Mouse (Mus musculus) CH12.LX (cell line): Measurements from ENCODE around the gene Rora. TPM values are rescaled to one million over a fixed set of nuclear protein-coding genes. Genes with fewer than 3 reads are reported as not detected.

Experiments
- DNase-seq: peaks from one replicate; pipeline ENCODE4 v3.0.0-alpha.2; 2013; ENCODE audit errors: extremely low read depth
- H3K27ac ChIP-seq: 2 replicates; pipeline ENCODE4 v1.5.1; 2012; ENCODE audit warnings: low read depth, mild to moderate bottlenecking, control low read depth, moderate library complexity; ENCODE audit not compliant: insufficient read depth
- H3K27me3 ChIP-seq: replicated peaks from 2 replicates; pipeline ENCODE3; 2012; ENCODE audit warnings: inconsistent platforms
- H3K36me3 ChIP-seq, 2 experiments: replicated peaks in 1 of 2; 2 replicates each; pipeline versions ENCODE3 to v1.6.1; 2012; ENCODE audit warnings: inconsistent platforms in 1 of 2, low read length in 1 of 2, mild to moderate bottlenecking in 1 of 2, mixed read lengths in 1 of 2, moderate library complexity in 1 of 2; ENCODE audit not compliant: control insufficient read depth in 1 of 2, insufficient read depth in 1 of 2
- H3K4me1 ChIP-seq, 2 experiments: 2 replicates each; pipeline ENCODE4 v1.6.1; 2012; ENCODE audit warnings: inconsistent platforms in 1 of 2, moderate library complexity in 1 of 2; ENCODE audit not compliant: insufficient read depth in 2 of 2, control insufficient read depth in 1 of 2
- H3K4me2 ChIP-seq: 2 replicates; pipeline ENCODE4 v1.6.1; 2012; ENCODE audit warnings: low read depth, mild to moderate bottlenecking, control low read depth; ENCODE audit not compliant: poor library complexity, insufficient read depth, severe bottlenecking
- H3K4me3 ChIP-seq, 3 experiments: fragments of 150-350 bp in 1 of 3; sonication (generic) in 1 of 3; replicated peaks in 1 of 3; 2 replicates each; pipeline versions ENCODE3 to v1.5.1; 2011 to 2012; ENCODE audit warnings: low read depth in 2 of 3, low read length in 2 of 3, mild to moderate bottlenecking in 2 of 3, moderate library complexity in 2 of 3, control low read depth in 1 of 3, improper control_type of control experiment in 1 of 3, inconsistent platforms in 1 of 3, mixed read lengths in 1 of 3; ENCODE audit not compliant: poor library complexity in 1 of 3
- H3K79me2 ChIP-seq: replicated peaks from 2 replicates; pipeline ENCODE4 v1.6.1; 2012; ENCODE audit warnings: mild to moderate bottlenecking, moderate library complexity; ENCODE audit not compliant: control insufficient read depth, poor library complexity, insufficient read depth, severe bottlenecking; ENCODE audit errors: extremely low read depth
- H3K9ac ChIP-seq: 2 replicates; pipeline ENCODE4 v1.6.1; 2012; ENCODE audit warnings: low read depth, mild to moderate bottlenecking, control low read depth, moderate library complexity; ENCODE audit not compliant: insufficient read depth
- H3K9me3 ChIP-seq: replicated peaks from 2 replicates; pipeline ENCODE3; 2012; ENCODE audit warnings: low read length, inconsistent platforms, mixed read lengths
- BHLHE40 ChIP-seq: IDR thresholded peaks from 2 replicates; pipeline ENCODE4 v1.6.1; 2011; ENCODE audit warnings: mild to moderate bottlenecking, low read depth, low read length, improper control_type of control experiment
- CHD1 ChIP-seq: IDR thresholded peaks from 2 replicates; pipeline ENCODE4 v1.6.1; 2012; ENCODE audit warnings: low read depth, low read length, improper control_type of control experiment, inconsistent platforms
- CHD2 ChIP-seq: IDR thresholded peaks from 2 replicates; pipeline ENCODE4 v1.6.1; 2011; ENCODE audit warnings: low read length, improper control_type of control experiment
- CTCF ChIP-seq, 2 experiments: IDR thresholded peaks in 1 of 2; conservative IDR thresholded peaks in 1 of 2; 2 replicates each; pipeline ENCODE4 v1.5.1; 2011 to 2012; ENCODE audit warnings: low read depth in 2 of 2, low read length in 2 of 2, improper control_type of control experiment in 1 of 2, inconsistent platforms in 1 of 2, mild to moderate bottlenecking in 1 of 2, moderate library complexity in 1 of 2
- ELF1 ChIP-seq: IDR thresholded peaks from 2 replicates; pipeline ENCODE4 v1.6.1; 2014; ENCODE audit warnings: low read depth, mild to moderate bottlenecking, inconsistent platforms, low read length, improper control_type of control experiment
- GABPA ChIP-seq: IDR thresholded peaks from 2 replicates; pipeline ENCODE4 v1.6.1; 2012; ENCODE audit warnings: low read depth, low read length, improper control_type of control experiment, inconsistent platforms; ENCODE audit not compliant: insufficient replicate concordance
- IRF4 ChIP-seq: IDR thresholded peaks from 2 replicates; pipeline ENCODE4 v1.6.1; 2014; ENCODE audit warnings: low read depth, mild to moderate bottlenecking, inconsistent platforms, low read length, improper control_type of control experiment
- JUND ChIP-seq: conservative IDR thresholded peaks from 2 replicates; pipeline ENCODE4 v1.6.1; 2011; ENCODE audit warnings: low read depth, low read length, improper control_type of control experiment
- KAT2A ChIP-seq: IDR thresholded peaks from 2 replicates; pipeline ENCODE4 v1.6.1; 2012; ENCODE audit warnings: low read length, improper control_type of control experiment, inconsistent platforms; ENCODE audit not compliant: insufficient replicate concordance
- MAFK ChIP-seq: IDR thresholded peaks from 2 replicates; pipeline ENCODE4 v1.6.1; 2011; ENCODE audit warnings: low read length, improper control_type of control experiment; ENCODE audit not compliant: insufficient replicate concordance
- MAX ChIP-seq: IDR thresholded peaks from 2 replicates; pipeline ENCODE4 v1.6.1; 2011; ENCODE audit warnings: low read length, improper control_type of control experiment
- MAZ ChIP-seq: IDR thresholded peaks from 2 replicates; pipeline ENCODE4 v1.6.1; 2012; ENCODE audit warnings: low read depth, mild to moderate bottlenecking, inconsistent platforms, low read length, improper control_type of control experiment, moderate library complexity
- MEF2A ChIP-seq: IDR thresholded peaks from 2 replicates; pipeline ENCODE4 v1.6.1; 2014; ENCODE audit warnings: low read depth, mild to moderate bottlenecking, inconsistent platforms, low read length, improper control_type of control experiment, borderline replicate concordance
- MXI1 ChIP-seq: IDR thresholded peaks from 2 replicates; pipeline ENCODE4 v1.6.1; 2011; ENCODE audit warnings: mild to moderate bottlenecking, low read depth, low read length, improper control_type of control experiment
- NRF1 ChIP-seq: IDR thresholded peaks from 2 replicates; pipeline ENCODE4 v1.6.1; 2014; ENCODE audit warnings: low read depth, mild to moderate bottlenecking, inconsistent platforms, low read length, improper control_type of control experiment, moderate library complexity
- PAX5 ChIP-seq: IDR thresholded peaks from 2 replicates; pipeline ENCODE4 v1.6.1; 2012; ENCODE audit warnings: low read length, inconsistent platforms, mixed read lengths
- POLR2A ChIP-seq: IDR thresholded peaks from 2 replicates; pipeline ENCODE4 v1.6.1; 2011; ENCODE audit warnings: low read depth, mild to moderate bottlenecking, improper control_type of control experiment, low read length
- POLR2AphosphoS2 ChIP-seq: IDR thresholded peaks from 2 replicates; pipeline ENCODE4 v1.6.1; 2011; ENCODE audit warnings: low read depth, low read length, improper control_type of control experiment
- RAD21 ChIP-seq: IDR thresholded peaks from 2 replicates; pipeline ENCODE4 v1.6.1; 2011; ENCODE audit warnings: low read depth, mild to moderate bottlenecking, low read length, improper control_type of control experiment, moderate library complexity
- RCOR1 ChIP-seq: conservative IDR thresholded peaks from 2 replicates; pipeline ENCODE4 v1.6.1; 2012; ENCODE audit warnings: low read depth, mild to moderate bottlenecking, inconsistent platforms, low read length, improper control_type of control experiment
- SIN3A ChIP-seq: IDR thresholded peaks from 2 replicates; pipeline ENCODE4 v1.6.1; 2012; ENCODE audit warnings: low read length, improper control_type of control experiment, inconsistent platforms
- SMC3 ChIP-seq: IDR thresholded peaks from 2 replicates; pipeline ENCODE4 v1.6.1; 2011; ENCODE audit warnings: low read depth, low read length, improper control_type of control experiment
- TBP ChIP-seq: conservative IDR thresholded peaks from 2 replicates; pipeline ENCODE4 v1.6.1; 2011; ENCODE audit warnings: low read depth, low read length, improper control_type of control experiment
- TCF12 ChIP-seq: IDR thresholded peaks from 2 replicates; pipeline ENCODE4 v1.6.1; 2014; ENCODE audit warnings: low read depth, mild to moderate bottlenecking, inconsistent platforms, low read length, improper control_type of control experiment
- UBTF ChIP-seq: IDR thresholded peaks from 2 replicates; pipeline ENCODE4 v1.6.1; 2012; ENCODE audit warnings: low read depth, mild to moderate bottlenecking, inconsistent platforms, low read length, improper control_type of control experiment, moderate library complexity
- USF1 ChIP-seq: IDR thresholded peaks from 2 replicates; pipeline ENCODE4 v1.6.1; 2014; ENCODE audit warnings: low read depth, mild to moderate bottlenecking, inconsistent platforms, low read length, improper control_type of control experiment
- ZC3H11A ChIP-seq: IDR thresholded peaks from 2 replicates; pipeline ENCODE4 v1.6.1; 2012; ENCODE audit warnings: low read depth, mild to moderate bottlenecking, inconsistent platforms, low read length, improper control_type of control experiment
- ZKSCAN1 ChIP-seq: IDR thresholded peaks from 2 replicates; pipeline ENCODE4 v1.6.1; 2012; ENCODE audit warnings: low read depth, inconsistent platforms, low read length, improper control_type of control experiment, borderline replicate concordance
- ZMIZ1 ChIP-seq: IDR thresholded peaks from 2 replicates; pipeline ENCODE4 v1.6.1; 2012; ENCODE audit warnings: low read depth, mild to moderate bottlenecking, inconsistent platforms, low read length, improper control_type of control experiment
- ZNF384 ChIP-seq: IDR thresholded peaks from 2 replicates; pipeline ENCODE4 v1.6.1; 2012; ENCODE audit warnings: low read depth, low read length, improper control_type of control experiment, inconsistent platforms
- dilution Hi-C: fragments of 300-500 bp; cut with MboI; formaldehyde crosslinking; loops from 2 replicates; pipeline ENCODE4 v1.14.3; 2020; ENCODE audit warnings: low sequenced_read_pairs; ENCODE audit not compliant: extremely low pct_unique_long_range_greater_than_20kb, extremely low pct_ligation_motif_present
- in situ Hi-C: fragments of 300-500 bp; cut with MboI; formaldehyde crosslinking; loops from 3 replicates; pipeline ENCODE4 v1.14.3; 2019; ENCODE audit warnings: low sequenced_read_pairs, low pct_ligation_motif_present, low pct_unique_long_range_greater_than_20kb, mixed read lengths
- polyA plus RNA-seq: library from polyadenylated mRNA; unstranded; fragments of >175 nt; gene quantifications from 2 replicates; pipeline ENCODE4 v1.2.1, GENCODE M21; 2012; ENCODE audit warnings: low read depth; ENCODE audit not compliant: insufficient read length
- total RNA-seq, 2 experiments: library from RNA; depleted of rRNA; stranded (reverse); fragments of 300-350 nt in 1 of 2; fragments of >200 nt in 1 of 2; gene quantifications; 2 replicates each; pipeline ENCODE4 v1.2.3; 2012 to 2014

Gene Rora
- total and polyA plus RNA-seq, 3 experiments: 0.36 to 0.66 (median 0.64) TPM

DNA sequence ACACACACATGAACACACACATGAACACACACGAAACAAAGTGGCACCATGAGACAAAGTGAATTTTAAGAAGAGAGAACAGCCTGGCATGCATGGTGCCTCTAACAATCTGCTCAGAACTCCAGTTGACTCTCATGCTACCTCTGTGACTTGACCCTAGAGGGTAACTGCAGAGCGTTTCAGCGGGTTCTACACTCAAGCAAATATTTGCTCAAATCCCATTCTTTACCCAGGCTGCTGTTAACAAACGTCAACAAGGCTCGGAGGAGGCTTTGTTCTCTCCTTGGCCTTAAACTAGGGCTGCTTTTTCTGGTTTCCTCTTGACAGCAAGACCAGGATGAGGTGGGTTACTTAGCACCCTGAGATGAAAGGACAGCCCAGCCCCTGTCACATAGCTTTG, 305.3 kb downstream of the Rora start:
- Histone ChIP-seq H3K27ac (no peak overlapping the region), H3K9ac (no peak overlapping the region)

DNA sequence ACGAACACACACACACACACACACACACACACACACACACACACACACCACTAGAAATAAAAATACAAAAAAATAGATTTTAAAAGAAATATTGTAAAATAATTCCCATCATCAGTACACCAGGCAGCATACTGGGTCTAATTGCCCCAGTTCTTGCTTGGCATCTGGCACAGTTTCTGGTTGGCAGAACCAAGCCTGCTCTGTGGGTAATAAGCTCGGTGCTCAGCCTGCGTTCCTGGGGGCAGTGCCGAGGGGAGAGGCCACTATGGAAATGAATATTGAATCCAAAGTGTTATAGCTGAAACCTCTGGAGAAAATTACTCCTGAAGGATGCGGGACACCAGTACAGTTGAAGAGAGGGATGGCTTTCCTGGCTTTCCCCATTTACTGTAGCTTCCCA, 310.3 kb downstream of the Rora start:
- dilution Hi-C loops (no loop called here), in situ Hi-C loops (loop anchor here (25.0 kb wide), 2 partner anchors 323 to 523 kb away; no protein-coding TSS in a partner anchor)
- no peaks in the 10 kb centered on the region for H3K79me2 ChIP-seq
- H3K9me3 ChIP-seq: peaks cover 21% of the 10 kb centered on the region
- no peaks in the 10 kb centered on the region for H3K27me3 ChIP-seq
- no peak for DNase-seq
- H3K4me3 ChIP-seq: no peak overlapping the region
- H3K4me2 ChIP-seq: no peak overlapping the region
- TF ChIP-seq MXI1 (no peak), USF1 (no peak), ZMIZ1 (no peak), SIN3A (no peak), UBTF (no peak), ELF1 (no peak), TBP (no peak), NRF1 (no peak), RAD21 (no peak), JUND (no peak), TCF12 (no peak), POLR2A (no peak), CHD1 (no peak), KAT2A (no peak), ZC3H11A (no peak), MAX (no peak), ZNF384 (no peak)
- no peaks in the 10 kb centered on the region for H3K36me3 ChIP-seq
- peaks cover 0 to 23% of the 10 kb centered on the region in 2 experiments; a peak in 2 of 4 replicates for H3K4me1 ChIP-seq
- H3K9ac ChIP-seq: no peak overlapping the region
- no peak overlapping the region for H3K27ac ChIP-seq

More for the DNA sequence above, 305.3 kb downstream of the Rora start:
- dilution Hi-C loops (no loop called here), in situ Hi-C loops (loop anchor here (25.0 kb wide), 2 partner anchors 328 to 528 kb away; no protein-coding TSS in a partner anchor)
- no peaks in the 10 kb centered on the region for H3K79me2 ChIP-seq
- no peak for TF ChIP-seq IRF4
- no peak for TF ChIP-seq ZMIZ1
- TF ChIP-seq CTCF (conservative IDR thresholded peaks at IDR 0.05 in 1 of 2, IDR thresholded peaks at IDR 0.05 in 1 of 2; ENCODE audit: low read depth in 2 of 2, low read length in 2 of 2): no peak
- TF ChIP-seq PAX5: no peak
- no peak for TF ChIP-seq MAZ
- no peak for TF ChIP-seq ZNF384
- no peak for TF ChIP-seq MAFK
- TF ChIP-seq JUND: no peak
- no peak for TF ChIP-seq SMC3
- no peak for TF ChIP-seq ZKSCAN1
- no peak for TF ChIP-seq GABPA
- TF ChIP-seq RCOR1: no peak
- TF ChIP-seq NRF1: no peak
- TF ChIP-seq MEF2A: no peak
- TF ChIP-seq CHD2: no peak
- no peak for TF ChIP-seq POLR2AphosphoS2
- TF ChIP-seq BHLHE40: no peak
- no peak for TF ChIP-seq RAD21
- H3K4me1 ChIP-seq: no peaks in the 10 kb centered on the region
- H3K27me3 ChIP-seq: no peaks in the 10 kb centered on the region
- peaks cover 20% of the 10 kb centered on the region for H3K9me3 ChIP-seq
- no peak overlapping the region for H3K4me3 ChIP-seq
- H3K4me2 ChIP-seq: no peak overlapping the region
- no peaks in the 10 kb centered on the region for H3K36me3 ChIP-seq
- DNase-seq: no peak
